Mouse (Mus musculus) gastrocnemius, adult 2 months (tissue): ENCODE data around the gene Ncln. TPM values are rescaled to one million over a fixed set of nuclear protein-coding genes. Genes with fewer than 3 reads are reported as not detected.

Source experiments
- DNase-seq: peaks from one replicate; pipeline ENCODE4 v3.0.0; 2022
- H3K27ac ChIP-seq: fragments of 200-600 bp; 2 replicates; pipeline ENCODE4 v1.8.1; 2022; ENCODE audit warnings: mild to moderate bottlenecking
- H3K4me3 ChIP-seq: fragments of 200-600 bp; 2 replicates; pipeline ENCODE4 v1.8.1; 2022; ENCODE audit warnings: mild to moderate bottlenecking, moderate library complexity
- CTCF ChIP-seq: fragments of 200-600 bp; IDR thresholded peaks from 2 replicates; pipeline ENCODE4 v1.8.1; 2022; ENCODE audit warnings: antibody characterized with exemption, mild to moderate bottlenecking, moderate library complexity
- intact Hi-C: fragments of 180-260 bp; cut with DNase I; formaldehyde crosslinking; loops from one replicate; pipeline ENCODE4 v1.15.1; 2025
- total RNA-seq, 2 experiments: library from RNA; stranded (reverse); gene quantifications; 2 replicates each; pipeline ENCODE4 v1.2.3; 2021

Ncln gene
- total RNA-seq, 2 experiments from 2014 or later: 38.3 to 44.8 TPM

DNA sequence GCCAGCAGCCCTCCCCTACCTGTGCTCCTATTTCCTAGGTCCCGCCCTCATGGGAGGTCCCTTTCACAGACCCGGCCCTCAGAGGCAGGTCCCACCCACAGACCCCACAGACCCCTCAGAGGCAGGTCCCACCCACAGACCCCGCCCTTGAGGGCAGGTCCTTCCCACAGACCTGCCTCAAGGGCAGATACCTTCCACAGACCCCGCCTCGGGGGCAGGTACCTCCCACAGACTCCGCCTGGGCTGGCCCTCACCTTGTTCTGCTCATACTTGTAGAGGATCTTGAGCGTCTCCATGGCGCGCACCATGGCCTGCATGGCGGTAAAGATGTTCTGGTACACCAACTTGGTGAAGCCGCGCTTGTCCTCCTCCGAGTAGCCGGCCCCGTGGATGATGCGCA lies 38.6 kb upstream of the Ncln start:
- no peak for DNase-seq
- intact Hi-C loops: no loop called here
- H3K27ac ChIP-seq: no peak overlapping the region
- H3K4me3 ChIP-seq: no peak overlapping the region
- no peak for TF ChIP-seq CTCF

DNA sequence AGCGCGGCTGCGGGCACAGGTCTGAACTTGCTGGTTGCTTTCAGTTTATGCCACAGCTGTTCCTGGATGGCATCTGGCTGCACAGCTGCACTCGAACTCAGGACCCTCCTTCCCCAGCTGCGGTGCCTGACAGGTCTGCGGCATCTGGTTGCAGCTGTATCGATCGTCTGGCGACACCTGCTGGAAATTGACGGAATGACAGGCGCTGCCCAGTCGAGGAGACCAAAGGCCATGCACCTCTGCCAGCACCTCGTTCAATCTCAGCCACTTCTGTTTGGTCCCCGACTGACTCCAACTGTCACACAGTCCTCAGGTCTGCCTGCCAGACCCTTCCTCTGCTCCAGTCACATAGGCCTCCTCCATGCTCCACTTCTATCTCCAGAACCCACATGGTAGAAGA lies 30.6 kb upstream of the Ncln start:
- DNase-seq: peak; percentile 87
- peak; percentile 100 for TF ChIP-seq CTCF
- H3K27ac ChIP-seq: no peak overlapping the region
- intact Hi-C loops: loop anchor here (1.0 kb wide), 1 partner anchor 24 kb away; no protein-coding TSS in a partner anchor
- H3K4me3 ChIP-seq: no peak overlapping the region

DNA sequence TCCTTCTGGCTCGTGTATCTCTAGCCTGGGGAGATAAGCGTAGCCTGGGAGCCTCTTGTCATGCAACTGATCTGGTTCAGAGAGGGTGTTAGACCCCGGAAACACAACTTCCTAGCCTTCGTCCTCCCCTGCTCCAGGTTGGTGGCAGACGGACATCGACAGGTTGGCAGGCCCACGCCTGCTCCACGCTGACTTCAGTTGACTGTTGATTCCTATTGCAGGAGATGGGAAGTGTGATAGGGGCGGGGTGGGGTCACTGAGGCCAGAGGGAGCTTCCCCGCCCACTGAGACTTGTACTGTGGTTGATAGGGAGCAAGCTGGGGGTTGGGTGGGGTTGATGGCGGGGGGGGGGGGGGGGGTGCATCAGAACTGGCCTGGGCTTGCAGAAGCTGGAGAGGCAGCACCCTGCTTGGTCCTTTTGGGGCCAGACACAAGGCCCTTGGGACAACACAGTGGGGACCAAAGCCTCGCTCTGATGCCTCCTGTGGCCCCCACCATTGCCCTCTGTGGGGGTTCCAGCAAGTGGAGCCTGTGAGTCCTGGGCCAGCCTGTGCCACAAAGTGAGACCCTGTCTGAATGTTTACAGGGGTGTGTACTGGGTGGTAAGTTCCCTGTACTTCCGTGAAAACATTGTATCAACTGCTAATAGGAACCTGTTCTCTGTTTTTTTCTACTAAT lies 29.0 kb upstream of the Ncln start:
- no peak for TF ChIP-seq CTCF
- Histone ChIP-seq H3K27ac (0 out of 2 replicates have a peak overlapping the region, but pooled peaks have one; percentile 43), H3K4me3 (no peak overlapping the region)
- no peak for DNase-seq
- intact Hi-C loops: no loop called here

DNA sequence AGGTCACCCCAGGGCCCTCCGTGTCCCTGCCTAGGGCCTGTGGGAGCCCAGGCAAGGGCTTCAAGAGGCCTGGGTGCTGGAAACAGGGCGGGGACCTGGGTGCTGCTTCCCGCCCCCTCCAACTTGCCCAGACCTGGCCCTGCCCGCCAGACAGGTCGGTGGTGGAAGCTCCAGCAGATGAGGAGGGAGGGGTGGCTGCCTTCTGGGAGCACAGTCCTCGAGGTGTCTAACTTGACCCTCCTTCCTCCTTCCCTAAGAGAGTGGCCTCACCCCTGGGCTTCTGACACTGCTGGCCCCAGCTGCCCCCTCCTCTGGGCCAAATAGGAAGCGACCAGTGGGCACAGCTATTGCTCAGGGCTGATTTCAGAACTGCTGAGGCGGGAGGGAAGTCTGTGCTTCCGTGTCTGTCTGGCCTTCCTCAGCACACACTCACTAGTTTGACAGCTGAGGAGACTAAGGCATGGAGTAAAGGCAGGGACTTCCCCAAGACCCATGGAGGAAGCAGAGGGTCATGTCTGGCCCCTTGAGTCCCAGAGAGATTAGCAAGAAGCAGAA lies 27.9 kb upstream of the Ncln start, which contains the start of gene Gna15:
TSS of gene Gna15 (minus strand) at position 175 of the 555 bp plus-strand sequence.
- intact Hi-C loops: no loop called here
- Histone ChIP-seq H3K27ac (peak within 1 kb of the TSS; percentile 78), H3K4me3 (peak within 1 kb of the TSS; percentile 59)
- no peak for DNase-seq
- TF ChIP-seq CTCF: no peak

DNA sequence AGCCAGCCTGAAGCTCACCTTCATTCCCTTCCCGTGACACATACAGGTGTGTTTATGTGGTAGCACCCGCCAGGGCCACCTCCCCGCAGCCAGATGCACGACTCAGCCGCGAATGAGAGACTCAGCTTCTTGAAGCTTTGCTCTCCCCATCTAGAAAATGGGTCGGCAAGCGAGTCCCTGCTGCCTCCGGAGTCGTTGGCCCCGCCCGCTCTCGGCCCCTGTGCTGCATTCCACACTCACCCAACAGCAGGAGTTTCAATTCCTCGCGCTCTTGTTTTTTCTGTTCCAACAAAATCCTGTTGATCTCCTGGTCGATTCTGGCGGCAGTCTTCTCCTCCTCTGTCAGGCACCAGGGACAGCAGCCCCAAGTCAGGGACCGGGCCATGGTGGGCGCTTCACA lies 27.4 kb upstream of the Ncln start:
- Histone ChIP-seq H3K4me3 (peak overlapping the region; percentile 59), H3K27ac (peak overlapping the region; percentile 78)
- DNase-seq: no peak
- no peak for TF ChIP-seq CTCF
- intact Hi-C loops: no loop called here

DNA sequence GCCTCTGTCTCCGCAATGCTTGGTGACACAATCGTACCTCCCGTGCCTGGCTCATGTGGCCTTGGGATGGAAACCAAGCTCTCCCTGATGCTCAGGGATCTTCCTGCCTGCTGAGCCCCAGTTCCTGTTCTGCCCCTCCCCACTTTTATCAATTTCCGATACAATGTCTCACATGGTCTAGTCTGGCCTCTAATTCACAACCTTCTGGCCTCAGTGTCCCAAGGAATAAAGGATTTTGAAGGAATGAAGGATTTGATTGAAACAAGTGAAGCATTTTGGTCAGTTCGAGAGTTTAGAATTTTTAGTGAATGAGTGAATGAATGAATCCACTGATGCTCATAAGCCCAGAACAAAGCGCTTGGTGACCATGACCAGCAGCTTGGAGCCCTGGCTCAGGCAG lies 26.9 kb upstream of the Ncln start:
- peak overlapping the region; percentile 78; the same call in 1 of the 2 replicates for H3K27ac ChIP-seq
- no peak for DNase-seq
- no peak for TF ChIP-seq CTCF
- intact Hi-C loops: no loop called here
- H3K4me3 ChIP-seq: peak overlapping the region; percentile 59

DNA sequence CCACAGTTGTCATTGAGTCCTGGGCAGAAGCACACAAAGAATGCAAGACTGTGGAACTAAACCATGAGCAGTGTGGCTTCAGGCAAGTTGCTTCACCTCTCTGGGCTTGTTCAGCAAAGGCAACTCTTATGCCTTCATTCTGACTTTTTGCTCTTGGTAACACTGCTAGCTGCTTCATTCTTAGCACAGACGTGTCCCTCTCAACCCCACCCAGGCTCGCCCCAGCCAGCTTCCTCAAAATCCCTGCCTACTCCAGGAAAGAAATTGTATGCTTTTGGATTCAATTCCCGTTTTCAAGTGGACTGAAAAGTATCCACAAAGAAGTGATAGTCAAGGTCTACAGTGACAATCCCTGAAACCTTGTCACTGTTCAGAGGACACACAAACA lies 23.8 kb upstream of the Ncln start:
- DNase-seq: no peak
- TF ChIP-seq CTCF: no peak
- intact Hi-C loops: loop anchor here (5.0 kb wide), 1 partner anchor 32 kb away; no protein-coding TSS in a partner anchor
- no peak overlapping the region for H3K4me3 ChIP-seq
- H3K27ac ChIP-seq: peak overlapping the region; percentile 61

DNA sequence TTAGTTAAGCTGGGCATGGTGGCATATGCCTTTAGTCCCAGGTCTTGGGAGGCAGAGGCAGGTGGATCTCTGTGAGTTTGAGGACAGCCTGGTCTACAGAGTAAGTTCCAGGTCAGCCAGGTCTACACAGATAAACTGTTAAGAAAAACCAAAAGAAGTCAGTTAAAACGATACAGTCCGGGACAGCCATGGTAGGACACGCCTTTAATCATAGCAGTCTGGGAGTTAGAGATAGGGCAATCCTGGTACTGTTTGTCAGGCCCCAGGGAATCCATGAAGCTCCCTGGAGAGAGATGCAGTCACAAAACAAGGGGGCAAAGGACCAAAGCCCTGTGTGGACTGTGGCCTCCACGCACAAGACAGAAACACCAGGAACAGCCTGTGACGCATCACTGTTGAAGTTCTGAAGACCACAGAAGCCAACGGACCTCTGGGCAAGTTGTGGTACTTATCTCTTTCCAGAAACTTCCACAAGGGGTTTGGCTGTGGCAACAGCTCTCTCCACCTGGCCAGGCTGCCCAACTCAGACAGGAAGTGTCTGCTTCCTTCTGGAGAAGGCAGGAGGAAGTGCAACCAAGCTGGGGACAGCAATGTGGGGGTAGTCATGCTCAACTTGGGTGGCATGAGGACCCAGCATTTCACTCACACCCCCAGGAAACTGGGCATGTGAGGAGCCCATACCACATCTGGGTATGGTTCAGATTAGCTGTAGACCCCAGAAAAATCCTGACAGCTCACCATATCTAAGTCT lies 23.2 kb upstream of the Ncln start:
- DNase-seq: no peak
- intact Hi-C loops: loop anchor here (5.0 kb wide), 1 partner anchor 33 kb away; no protein-coding TSS in a partner anchor
- TF ChIP-seq CTCF: no peak
- Histone ChIP-seq H3K27ac (peak overlapping the region; percentile 61), H3K4me3 (no peak overlapping the region)

DNA sequence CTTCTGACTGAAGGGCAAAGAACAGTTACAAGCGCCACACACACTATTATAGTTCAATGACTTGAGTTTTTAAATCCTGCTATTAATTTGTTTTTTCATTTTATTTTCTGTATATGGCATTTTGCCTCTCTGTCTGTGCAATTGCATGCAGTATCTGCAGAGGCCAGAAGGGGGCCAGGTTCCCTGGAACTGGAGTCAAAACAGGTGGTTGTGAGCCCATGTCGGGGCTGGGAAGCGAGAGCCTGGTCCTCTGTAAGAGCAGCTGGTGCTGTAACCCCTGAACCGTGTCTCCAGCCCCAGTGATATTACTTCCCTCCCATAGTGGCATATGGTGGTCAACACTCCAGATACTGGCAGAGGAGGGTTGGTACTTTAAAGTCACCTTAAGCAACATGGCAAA lies 22.4 kb upstream of the Ncln start:
- peak; percentile 87 for TF ChIP-seq CTCF
- intact Hi-C loops: loop anchor here (5.0 kb wide), 1 partner anchor 34 kb away; no protein-coding TSS in a partner anchor
- peak; percentile 80 for DNase-seq
- H3K27ac ChIP-seq: no peak overlapping the region
- no peak overlapping the region for H3K4me3 ChIP-seq

DNA sequence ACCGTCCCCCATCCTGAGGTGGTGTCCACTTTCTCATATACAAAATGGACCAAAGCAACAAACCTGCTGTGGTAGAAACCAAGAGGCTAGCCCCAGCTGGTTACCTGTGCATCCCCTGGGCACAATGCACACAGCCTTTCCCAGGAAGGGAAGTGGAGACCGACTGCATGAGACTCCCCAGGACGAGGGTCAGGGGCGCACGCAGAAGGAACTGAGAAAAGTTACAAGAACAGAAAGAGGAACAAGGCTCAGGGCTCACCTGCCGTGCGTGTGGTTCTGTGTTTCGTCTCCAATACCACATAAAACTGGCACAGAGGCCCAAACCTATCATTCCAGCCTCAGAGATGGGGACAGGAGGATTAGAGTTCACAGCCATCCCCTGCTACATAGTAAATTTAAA lies 21.0 kb upstream of the Ncln start:
- Histone ChIP-seq H3K4me3 (no peak overlapping the region), H3K27ac (no peak overlapping the region)
- TF ChIP-seq CTCF: no peak
- intact Hi-C loops: loop anchor here (5.0 kb wide), 1 partner anchor 35 kb away; no protein-coding TSS in a partner anchor
- no peak for DNase-seq

DNA sequence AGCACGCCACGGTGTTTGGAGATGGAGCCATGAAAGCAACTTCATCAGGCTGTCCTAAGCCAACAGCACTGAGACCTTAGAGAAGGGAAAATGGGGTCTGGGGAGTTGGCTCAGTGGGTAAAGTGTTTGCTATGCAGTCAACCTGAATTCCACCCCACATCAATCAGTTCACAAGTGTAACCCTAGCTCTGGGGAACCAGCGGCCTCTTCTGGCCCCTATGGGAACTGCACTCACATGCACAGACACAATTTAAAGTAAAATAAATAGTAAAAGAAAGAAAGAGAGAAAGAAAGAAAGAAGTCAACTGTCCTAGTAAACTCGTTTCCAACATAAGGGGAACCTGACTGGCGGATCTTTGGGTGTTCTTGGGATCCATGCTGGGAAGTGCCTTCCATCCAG lies 17.6 kb upstream of the Ncln start:
- TF ChIP-seq CTCF: peak; percentile 9; the same call in 1 of the 2 replicates
- intact Hi-C loops: no loop called here
- H3K27ac ChIP-seq: no peak overlapping the region
- no peak overlapping the region for H3K4me3 ChIP-seq
- no peak for DNase-seq

DNA sequence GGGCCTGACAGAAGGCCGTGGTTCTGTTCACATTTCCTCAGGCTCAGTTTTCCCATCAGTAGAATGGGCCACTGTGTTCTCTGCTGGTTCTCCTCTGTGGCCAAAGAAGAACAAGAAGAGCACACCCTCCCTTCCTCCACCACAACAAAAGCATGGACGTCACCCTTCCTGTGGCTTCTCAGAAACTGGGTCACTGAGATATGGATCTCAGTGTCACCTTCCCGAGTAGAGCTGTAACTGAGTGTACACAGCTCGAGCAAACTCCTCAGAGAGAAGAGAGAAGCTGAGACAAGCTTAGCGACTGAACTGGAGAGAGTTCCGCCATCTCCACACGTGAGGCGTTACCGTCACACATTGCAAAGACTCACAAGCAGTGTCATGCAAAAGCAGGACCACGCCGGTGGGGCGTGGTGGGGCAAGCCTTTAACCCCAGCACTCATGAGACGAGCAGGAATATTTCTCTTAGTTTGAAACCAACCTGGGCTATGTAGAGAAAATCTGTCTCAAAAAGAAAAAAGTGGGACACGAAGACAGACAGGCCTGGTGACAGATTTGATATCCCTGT lies 14.1 kb upstream of the Ncln start:
- intact Hi-C loops: no loop called here
- no peak for TF ChIP-seq CTCF

More for the DNA sequence above, 14.1 kb upstream of the Ncln start:
- Histone ChIP-seq H3K4me3 (no peak overlapping the region), H3K27ac (no peak overlapping the region)
- DNase-seq: no peak
